Mouse (Mus musculus) cerebellum, postnatal 10 days (tissue): Measurements from ENCODE around the gene Slc39a13.

Experiments
- DNase-seq, 2 experiments: peaks; one replicate each; pipeline ENCODE4 v3.0.0; 2021; ENCODE audit warnings: mixed read lengths in 2 of 2

Gene Slc39a13

GRCm38 (mm10) chr2:91087453-91087852 lies 17.2 kb upstream of the Slc39a13 start:
- no peak for DNase-seq

DNA sequence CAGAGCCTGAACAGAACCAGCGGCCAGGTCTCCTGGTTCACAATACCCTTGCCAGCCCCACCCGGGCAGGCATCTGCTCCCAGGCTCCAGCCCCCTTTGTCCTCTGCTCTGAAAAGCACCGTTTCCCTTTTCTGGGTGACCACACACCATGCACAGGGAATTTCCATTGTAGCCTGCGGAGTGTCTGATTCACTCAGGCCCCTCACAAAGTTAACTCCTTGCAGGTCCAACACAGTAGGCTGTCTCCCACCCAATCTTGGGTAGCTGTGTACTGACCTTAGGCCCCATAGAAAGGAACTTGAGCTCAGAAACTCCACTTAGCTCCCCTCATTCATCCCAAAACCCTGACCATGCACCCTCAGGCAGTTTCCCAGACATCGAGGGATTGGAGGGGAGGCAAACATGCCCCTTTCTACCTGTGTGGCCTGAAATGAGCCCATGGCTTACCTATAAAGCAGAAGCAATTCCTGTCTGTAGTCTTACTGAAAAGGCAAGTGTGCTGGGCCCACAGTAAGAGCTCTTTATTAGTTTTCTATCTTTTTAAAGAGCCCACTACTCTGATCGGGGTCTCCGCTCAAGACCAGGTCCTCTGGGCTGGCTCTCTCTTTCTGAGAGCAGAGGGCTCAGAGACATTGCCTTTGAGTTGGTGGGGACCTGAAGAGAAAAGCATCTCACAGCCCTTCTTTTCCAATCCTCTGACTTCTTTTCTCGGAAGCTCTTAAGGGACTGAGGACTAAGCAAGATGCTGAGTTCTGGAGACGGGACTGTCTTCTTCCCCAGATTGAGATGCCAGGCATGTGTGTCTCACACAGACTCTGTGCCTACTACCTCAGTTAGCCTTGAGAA lies 16.4 kb upstream of the Slc39a13 start:
- no peak for DNase-seq

- no peak for DNase-seq
Observed at GRCm38 (mm10) chr2:91085494-91086391, 15.5 kb upstream of the Slc39a13 start.

GRCm38 (mm10) chr2:91084179-91084820 lies 14.1 kb upstream of the Slc39a13 start:
- DNase-seq: peak in 1 of 2 experiments; percentile 28

- DNase-seq: no peak
Observed at GRCm38 (mm10) chr2:91083366-91083940, 13.2 kb upstream of the Slc39a13 start.

DNA sequence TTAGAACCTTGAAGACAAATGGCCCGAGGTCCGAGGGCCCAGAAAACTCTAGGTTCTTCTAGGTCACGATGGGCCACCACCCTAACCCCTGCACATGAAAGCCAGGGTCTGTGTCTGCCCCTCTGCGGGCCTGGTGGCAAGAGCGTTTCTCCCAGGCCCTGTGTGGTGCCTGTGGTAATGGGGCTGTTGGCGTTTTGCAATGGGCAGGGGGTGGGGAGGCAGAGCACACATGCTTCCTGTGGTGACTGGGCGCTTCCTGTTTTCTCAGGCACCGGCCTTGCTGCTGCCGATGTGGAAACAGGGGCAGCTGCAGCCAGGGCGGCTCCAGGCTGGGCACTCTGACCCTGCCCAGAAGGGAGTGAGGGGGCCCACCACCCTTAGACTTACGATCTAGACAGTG lies 12.6 kb upstream of the Slc39a13 start:
- DNase-seq: no peak

DNA sequence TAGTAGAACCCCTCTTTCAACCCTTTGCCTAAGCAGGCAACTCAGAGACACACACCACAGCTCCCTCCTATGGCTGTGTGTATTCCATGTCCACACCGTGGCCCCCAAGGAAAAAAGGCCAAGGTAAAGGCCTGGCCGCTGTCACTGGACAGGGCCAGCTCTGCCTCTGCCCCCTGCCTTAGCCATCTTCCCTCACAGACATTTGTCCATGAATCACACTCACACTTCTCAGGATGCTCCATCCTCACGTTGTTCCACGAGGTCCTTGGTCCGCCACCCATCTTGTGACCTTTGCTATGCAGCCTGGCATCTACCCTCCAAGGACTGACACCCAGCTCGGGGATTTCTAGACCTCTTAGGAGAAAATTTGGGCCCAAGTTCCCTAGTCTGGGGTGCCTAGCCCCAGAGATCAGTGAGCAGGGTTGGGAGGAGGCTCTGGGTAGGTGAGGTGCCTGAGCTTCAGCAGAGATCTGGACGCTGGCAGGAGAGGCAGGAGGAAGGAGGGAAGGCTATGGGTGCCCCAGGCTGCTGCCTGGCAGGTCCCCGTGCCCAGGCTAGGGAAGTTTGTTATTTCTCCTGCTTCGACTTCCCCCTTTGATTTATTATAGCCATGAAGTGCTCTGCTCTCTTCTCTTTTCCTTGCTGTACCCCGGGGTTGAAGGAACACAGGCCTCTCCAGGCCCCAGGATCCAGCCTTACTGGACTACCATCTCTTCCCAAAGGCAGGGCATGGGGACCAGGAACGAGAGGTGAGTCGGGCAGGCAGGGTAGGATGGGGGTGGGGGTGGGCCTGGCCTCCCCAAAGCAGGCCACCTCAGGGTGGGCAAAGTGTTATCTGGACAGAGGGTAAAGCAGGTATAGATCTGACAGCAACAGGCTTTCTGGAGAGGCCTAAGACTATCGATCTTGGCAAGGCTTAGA lies 11.8 kb upstream of the Slc39a13 start, which contains the start of gene Spi1:
TSS of gene Spi1 (plus strand) at position 616 of the 921 bp plus-strand sequence.
- no peak for DNase-seq

DNA sequence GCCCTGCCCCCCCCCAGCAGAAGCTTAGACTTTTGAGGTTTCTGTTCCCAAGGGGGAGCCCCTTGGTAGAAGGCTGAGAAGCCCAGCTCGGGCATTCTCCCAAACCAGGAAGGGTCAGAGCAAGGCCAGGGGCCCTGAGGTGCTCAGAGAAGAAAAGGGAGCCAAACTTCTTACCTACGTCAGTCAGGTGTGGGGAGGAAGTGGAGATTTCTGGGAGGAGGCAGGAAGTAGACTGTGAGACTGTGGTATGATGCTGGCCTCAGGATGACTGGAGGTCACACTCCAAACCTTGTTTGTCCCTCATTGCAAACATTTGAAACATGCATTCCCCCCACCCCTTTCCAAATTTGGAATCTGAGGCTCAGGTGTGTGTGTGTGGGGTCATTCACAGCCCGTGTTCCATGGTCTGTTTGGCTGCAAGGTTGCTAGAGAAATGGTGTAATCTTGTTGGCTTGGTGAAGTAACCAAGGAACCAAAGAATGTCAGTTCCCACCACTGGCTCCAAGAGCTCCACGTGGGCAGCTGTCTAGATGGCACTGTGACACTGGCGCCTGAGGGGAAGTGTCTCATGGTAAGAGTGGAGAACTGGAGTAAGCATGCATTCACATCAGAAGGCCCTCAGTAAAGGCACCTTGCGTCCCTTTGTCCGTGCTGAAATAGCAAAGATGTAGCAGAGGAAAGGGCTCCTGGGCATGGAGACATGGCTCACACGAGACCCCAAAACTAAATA lies 10.7 kb upstream of the Slc39a13 start:
- no peak for DNase-seq

- no peak for DNase-seq
Observed at GRCm38 (mm10) chr2:91079026-91079384, 8.8 kb upstream of the Slc39a13 start.

- DNase-seq: peak; percentile 45
Observed at GRCm38 (mm10) chr2:91078314-91079025, 8.3 kb upstream of the Slc39a13 start.

GRCm38 (mm10) chr2:91077957-91078313 lies 7.7 kb upstream of the Slc39a13 start:
- no peak for DNase-seq

- no peak for DNase-seq
Observed at GRCm38 (mm10) chr2:91072092-91072491, 1.9 kb upstream of the Slc39a13 start.

- no peak for DNase-seq
Observed at GRCm38 (mm10) chr2:91071059-91071458, 842 bp upstream of the Slc39a13 start.

DNA sequence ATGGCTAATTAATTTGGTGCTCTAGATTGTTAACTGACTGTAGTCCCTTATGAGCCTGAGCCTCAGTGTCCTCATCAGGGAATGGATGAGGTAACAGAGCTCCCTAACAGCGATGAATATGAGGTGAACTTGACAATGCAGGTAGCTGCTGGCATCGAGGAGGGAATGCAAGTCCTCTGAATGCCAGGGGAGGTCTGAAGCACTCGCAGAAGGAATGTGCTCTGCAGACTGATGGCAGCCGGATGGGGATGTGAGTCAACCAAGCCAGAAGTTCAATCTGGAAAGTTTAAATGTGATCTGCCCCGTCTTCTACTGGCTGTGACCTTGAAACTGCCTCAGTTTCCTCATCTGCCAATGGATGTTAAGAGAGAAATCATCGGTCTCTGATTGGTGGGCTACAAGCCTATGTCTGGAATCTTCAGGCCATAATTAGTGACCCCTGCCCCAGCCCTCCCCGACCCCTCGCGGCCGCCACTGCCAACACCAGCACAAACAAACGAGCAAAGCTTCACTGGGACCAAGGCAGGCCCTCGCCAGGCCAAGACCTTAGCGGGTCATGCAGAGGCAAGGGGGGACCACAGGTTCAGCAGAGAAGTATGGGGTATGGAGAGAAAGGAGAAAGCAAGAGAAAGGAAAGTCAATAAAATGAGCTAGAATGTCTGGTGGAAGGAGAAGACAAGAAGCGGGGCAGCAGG lies 764 bp downstream of the Slc39a13 start:
- peak; percentile 42 to 51 for DNase-seq

GRCm38 (mm10) chr2:91068872-91069165 lies 1.4 kb downstream of the Slc39a13 start:
- DNase-seq: peak in 1 of 2 experiments; percentile 39

DNA sequence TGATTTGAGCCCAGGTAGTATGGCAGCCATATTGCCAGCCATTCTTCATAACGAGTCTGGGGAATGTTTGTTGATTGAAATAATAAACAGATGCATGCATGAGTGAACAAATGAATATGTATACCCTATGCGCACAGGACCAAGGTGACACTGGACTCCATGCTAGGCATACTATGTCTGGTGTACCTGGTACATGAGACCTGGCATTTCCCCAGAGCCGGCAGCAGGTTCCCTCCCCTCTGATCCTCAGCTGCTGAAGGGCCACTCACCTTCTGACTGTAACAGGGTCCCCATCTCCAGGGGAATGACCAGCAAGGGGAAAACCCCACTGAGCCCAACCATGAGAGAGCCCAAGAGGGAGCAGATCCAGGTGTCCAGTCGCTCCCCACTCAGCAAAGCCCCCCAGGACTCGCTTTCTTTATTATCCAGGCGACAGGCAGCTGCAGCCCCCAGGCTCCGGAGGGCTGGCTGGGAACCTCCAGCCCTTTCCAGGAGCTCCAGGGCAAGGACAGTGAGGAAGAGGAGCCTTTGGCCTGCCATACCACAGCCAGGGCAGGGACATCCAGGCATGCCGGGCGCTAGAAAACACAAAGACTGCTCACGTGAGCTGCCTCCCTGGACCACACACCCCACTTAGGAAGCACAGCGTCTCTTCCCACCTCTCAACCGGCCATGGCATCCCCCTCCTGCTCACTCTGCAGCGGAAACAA lies 1.9 kb downstream of the Slc39a13 start:
- DNase-seq: no peak

GRCm38 (mm10) chr2:91066455-91066854 lies 3.8 kb downstream of the Slc39a13 start:
- DNase-seq: peak; percentile 58 to 61

GRCm38 (mm10) chr2:91065544-91065943 lies 4.7 kb downstream of the Slc39a13 start:
- DNase-seq: peak; percentile 80 to 84

- DNase-seq: no peak
Observed at GRCm38 (mm10) chr2:91064211-91064610, 6.0 kb downstream of the Slc39a13 start.
